Mouse (Mus musculus) intestine, postnatal 0 days (tissue): Measurements from ENCODE around the gene Rnf152. TPM values are rescaled to one million over a fixed set of nuclear protein-coding genes. Genes with fewer than 3 reads are reported as not detected.

Experiments
- ATAC-seq: fragments of 200-750 bp; cut with Nextera tagmentation; 2 replicates; pipeline ENCODE4 v1.8.0; 2017; ENCODE audit warnings: mild to moderate bottlenecking, moderate TSS enrichment, moderate library complexity
- H3K27ac ChIP-seq: fragments of 300-500 bp; sonication (generic); 2 replicates; pipeline ENCODE4 v1.5.1; 2014; ENCODE audit warnings: mild to moderate bottlenecking, low read depth, low read length, moderate library complexity
- H3K27me3 ChIP-seq: fragments of 300-500 bp; sonication (generic); replicated peaks from 2 replicates; pipeline ENCODE4 v1.6.1; 2014; ENCODE audit warnings: low read length, mixed read lengths; ENCODE audit not compliant: control insufficient read depth, insufficient read depth
- H3K36me3 ChIP-seq: fragments of 300-500 bp; sonication (generic); 2 replicates; pipeline ENCODE4 v1.6.1; 2014; ENCODE audit warnings: mild to moderate bottlenecking, moderate library complexity; ENCODE audit not compliant: control insufficient read depth, insufficient read depth
- H3K4me1 ChIP-seq: fragments of 300-500 bp; sonication (generic); replicated peaks from 2 replicates; pipeline ENCODE4 v1.6.1; 2014; ENCODE audit warnings: antibody characterized with exemption, low read length, mixed read lengths; ENCODE audit not compliant: control insufficient read depth, insufficient read depth
- H3K4me2 ChIP-seq: fragments of 300-500 bp; sonication (generic); replicated peaks from 2 replicates; pipeline ENCODE4 v1.6.1; 2014; ENCODE audit warnings: low read depth, mild to moderate bottlenecking, moderate library complexity
- H3K4me3 ChIP-seq: fragments of 300-500 bp; sonication (generic); 2 replicates; pipeline ENCODE4 v1.5.1; 2014; ENCODE audit warnings: low read depth, low read length
- H3K9ac ChIP-seq: fragments of 300-500 bp; sonication (generic); 2 replicates; pipeline ENCODE4 v1.6.1; 2014; ENCODE audit warnings: mild to moderate bottlenecking, low read depth, low read length
- H3K9me3 ChIP-seq: fragments of 300-500 bp; sonication (generic); 2 replicates; pipeline ENCODE4 v1.6.1; 2016; ENCODE audit warnings: mixed run types; ENCODE audit not compliant: control insufficient read depth
- CTCF ChIP-seq: sonication (generic); IDR thresholded peaks from 2 replicates; pipeline ENCODE4 v1.5.1; 2016; ENCODE audit warnings: low read depth, mild to moderate bottlenecking, control low read depth, antibody characterized with exemption, moderate library complexity
- WGBS: fragments of 180-500 bp; shearing (Covaris S2); extraction: QIAGEN DNeasy Blood & Tissue Kit; methylation state at CpG from one replicate; pipeline ENCODE4 v1.1.7; 2014; 5-methylcytosine and 5-hydroxymethylcytosine counted together
- polyA plus RNA-seq: library from polyadenylated mRNA; unstranded; fragments of >200 nt; fragmentation: Nextera tagmentation; extraction: Ambion mirVana; gene quantifications from 2 replicates; pipeline ENCODE4 v1.2.1, GENCODE M21; 2015

Gene Rnf152
- polyA plus RNA-seq, 1 experiment from 2014 or later: 1.8 TPM

- TF ChIP-seq CTCF: no peak
- no peaks in the 10 kb centered on the region for H3K36me3 ChIP-seq
- H3K9me3 ChIP-seq: 0 out of 2 replicates have a peak, but pooled peaks cover 3% of the 10 kb centered on the region
- ATAC-seq: no peak
- H3K4me2 ChIP-seq: no peak overlapping the region
- no peak overlapping the region for H3K27ac ChIP-seq
- H3K4me3 ChIP-seq: no peak overlapping the region
- no peak overlapping the region for H3K9ac ChIP-seq
- no peaks in the 10 kb centered on the region for H3K27me3 ChIP-seq
- H3K4me1 ChIP-seq: no peaks in the 10 kb centered on the region
- WGBS: 81% methylated on average over 2 of the region's 2 CpGs
Measured at GRCm38 (mm10) chr1:105246651-105247050, 109.9 kb downstream of the Rnf152 start.

DNA sequence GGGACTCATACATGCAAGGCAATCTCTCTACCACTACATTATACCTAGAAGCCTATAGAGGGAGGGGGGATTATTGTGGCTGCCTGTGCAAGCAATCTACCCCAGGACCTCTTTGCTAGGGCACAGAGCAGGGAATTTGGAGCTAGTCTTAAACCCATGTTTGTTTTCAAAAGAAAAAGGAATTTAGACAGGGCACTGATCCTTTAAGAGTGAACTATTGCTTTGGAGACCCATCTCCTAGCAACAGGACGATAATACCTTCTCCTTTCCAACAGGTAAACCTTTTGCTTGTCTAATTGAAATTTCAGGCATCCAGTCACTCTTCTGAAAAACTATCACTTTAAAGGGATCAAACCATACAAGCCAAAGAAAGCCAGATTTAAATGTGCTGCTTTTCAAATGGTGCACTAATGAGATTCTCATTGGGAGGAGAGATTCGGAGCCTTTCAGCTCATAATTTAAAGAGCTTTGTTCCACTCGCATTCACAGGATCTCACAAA lies 110.4 kb downstream of the Rnf152 start:
- Histone ChIP-seq H3K9me3 (no peaks in the 10 kb centered on the region), H3K9ac (no peak overlapping the region), H3K27ac (no peak overlapping the region), H3K4me3 (no peak overlapping the region), H3K27me3 (no peaks in the 10 kb centered on the region), H3K36me3 (no peaks in the 10 kb centered on the region), H3K4me2 (no peak overlapping the region), H3K4me1 (no peaks in the 10 kb centered on the region)
- no peak for ATAC-seq
- no peak for TF ChIP-seq CTCF
- 79% methylated on average over 3 of the region's 3 CpGs for WGBS

DNA sequence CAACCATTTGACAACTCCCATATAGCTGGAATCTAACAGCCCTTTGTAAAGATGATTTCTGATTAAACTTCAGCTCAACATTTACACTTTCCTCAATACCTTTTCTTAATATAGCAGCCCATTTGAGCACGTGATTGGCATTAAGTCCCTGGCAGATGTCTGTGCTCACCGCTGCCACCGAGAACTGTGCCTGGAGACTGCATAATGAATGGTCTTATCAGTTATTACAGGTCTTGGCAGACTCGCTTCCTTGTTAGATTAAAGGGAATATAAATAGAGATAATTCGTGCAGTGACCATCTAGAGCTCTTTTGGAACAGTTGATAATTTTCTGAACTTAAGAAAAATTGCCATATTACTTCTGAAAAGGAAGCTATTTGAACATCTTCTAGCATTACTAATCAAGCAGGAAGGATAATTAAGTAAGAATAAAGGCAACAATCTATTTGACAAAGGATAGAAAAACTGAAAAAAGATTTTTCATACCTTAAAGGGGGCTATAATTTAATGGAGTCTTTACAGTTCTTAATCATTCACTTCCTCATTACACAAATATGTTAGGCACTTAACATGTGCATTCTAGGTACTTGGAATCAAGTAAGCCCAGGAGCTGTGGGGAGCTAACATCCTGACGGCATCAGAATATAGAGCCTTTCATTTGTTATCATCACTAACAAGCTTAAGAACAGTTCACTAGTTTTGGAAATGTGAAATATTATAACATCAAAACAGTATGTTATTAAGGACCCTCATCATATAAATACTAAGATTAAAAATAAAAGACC lies 113.0 kb downstream of the Rnf152 start:
- Histone ChIP-seq H3K27me3 (no peaks in the 10 kb centered on the region), H3K9ac (no peak overlapping the region), H3K36me3 (no peaks in the 10 kb centered on the region), H3K27ac (no peak overlapping the region), H3K9me3 (no peaks in the 10 kb centered on the region), H3K4me2 (no peak overlapping the region), H3K4me3 (no peak overlapping the region), H3K4me1 (no peaks in the 10 kb centered on the region)
- TF ChIP-seq CTCF: no peak
- 29% methylated on average over 6 of the region's 6 CpGs for WGBS
- ATAC-seq: no peak

DNA sequence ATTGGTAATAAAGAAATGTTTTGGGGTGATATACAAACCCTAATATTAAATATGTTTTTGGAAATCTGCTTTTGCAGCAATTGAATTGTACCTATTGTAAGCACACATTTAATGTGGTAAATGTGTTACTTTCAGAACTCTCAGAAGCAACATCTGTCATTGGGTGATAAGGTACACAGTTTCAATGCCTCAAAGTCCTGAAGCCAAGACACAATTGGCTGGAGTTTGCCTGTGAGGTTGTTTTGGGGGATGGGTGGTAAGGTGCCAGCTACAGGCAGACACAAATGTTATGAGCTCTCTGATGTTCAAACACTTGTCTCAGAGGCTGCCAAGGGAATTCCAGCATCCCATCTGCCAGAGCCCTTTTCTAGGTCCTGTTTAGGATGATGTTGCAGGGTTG lies 116.3 kb downstream of the Rnf152 start:
- no peaks in the 10 kb centered on the region for H3K36me3 ChIP-seq
- no peak overlapping the region for H3K9ac ChIP-seq
- no peak for ATAC-seq
- no peaks in the 10 kb centered on the region for H3K9me3 ChIP-seq
- no peak overlapping the region for H3K4me2 ChIP-seq
- no peak overlapping the region for H3K27ac ChIP-seq
- no peak overlapping the region for H3K4me3 ChIP-seq
- no peak for TF ChIP-seq CTCF
- H3K4me1 ChIP-seq: no peaks in the 10 kb centered on the region
- no peaks in the 10 kb centered on the region for H3K27me3 ChIP-seq
